Mouse (Mus musculus): ENCODE data around the gene Becn1. TPM values are rescaled to one million over a fixed set of nuclear protein-coding genes. Genes with fewer than 3 reads are reported as not detected.

The Becn1 gene
- polyA plus RNA-seq, 1 experiment from 2014 or later, result 203 TPM

DNA sequence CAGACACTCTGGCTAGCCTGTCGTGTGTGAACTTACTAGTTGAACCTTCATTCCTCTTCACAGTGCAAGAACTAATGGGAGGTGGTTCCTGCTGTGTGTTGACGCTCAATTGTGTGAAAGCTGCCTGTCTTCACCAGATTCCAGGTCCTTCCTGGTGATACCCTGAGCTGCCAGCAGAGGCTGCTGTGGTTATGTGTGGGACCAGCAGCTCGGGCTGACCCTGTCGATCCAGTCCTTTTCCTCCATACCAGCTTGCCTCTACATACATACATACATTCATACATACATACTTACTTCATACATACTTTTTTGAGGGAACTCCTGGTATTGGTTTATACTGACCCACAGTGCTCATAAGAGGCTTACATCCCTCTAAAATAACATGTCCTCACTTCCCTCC is 21.5 kb upstream of the Becn1 start:
- H3K9ac ChIP-seq (replicated peaks; ENCODE audit: low read depth, low read length), result no peak overlapping the region
- H3K27ac ChIP-seq (ENCODE audit: low read length), result no peak overlapping the region
- WGBS, result 9% methylated on average over 4 of the region's 4 CpGs
- H3K4me2 ChIP-seq (ENCODE audit: low read length), result no peak overlapping the region
- no peak overlapping the region for H3K4me3 ChIP-seq (replicated peaks; ENCODE audit: low read length)
- H3K27me3 ChIP-seq (replicated peaks; ENCODE audit: control insufficient read depth, insufficient read depth, low read length), result no peaks in the 10 kb centered on the region
- peaks cover 43% of the 10 kb centered on the region for H3K36me3 ChIP-seq (ENCODE audit: control insufficient read depth, insufficient read depth)
- no peaks in the 10 kb centered on the region for H3K9me3 ChIP-seq (ENCODE audit: control insufficient read depth, low read length)
- peak; percentile 66 for ATAC-seq
- H3K4me1 ChIP-seq (replicated peaks; ENCODE audit: control insufficient read depth, insufficient read depth, low read length), result no peaks in the 10 kb centered on the region; the same call in 1 of the 2 replicates

DNA sequence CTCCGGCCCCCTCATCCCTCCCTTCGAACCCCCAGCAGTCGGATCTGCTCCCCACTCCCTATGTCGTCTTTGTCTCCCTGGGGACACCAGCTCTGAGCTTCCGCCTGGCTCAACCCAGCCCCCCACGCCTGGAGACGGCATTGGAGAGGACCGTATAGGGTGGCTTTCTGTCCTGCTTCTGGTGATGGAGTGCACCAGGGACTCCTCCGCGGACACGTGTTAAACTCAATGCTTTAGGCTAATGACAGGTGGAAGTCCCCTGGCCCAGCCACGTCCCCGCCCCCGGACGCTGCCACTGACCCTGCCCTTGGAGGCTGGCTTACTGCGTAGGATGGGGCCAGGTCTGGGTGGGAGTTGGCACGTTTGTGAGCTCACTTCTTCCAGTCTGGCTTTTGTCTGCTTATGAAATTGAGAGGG is 14.4 kb upstream of the Becn1 start:
- Histone ChIP-seq H3K27me3 (replicated peaks; ENCODE audit: control insufficient read depth, insufficient read depth, low read length) (no peaks in the 10 kb centered on the region), H3K4me2 (ENCODE audit: low read length) (peak overlapping the region; percentile 85), H3K9ac (replicated peaks; ENCODE audit: low read depth, low read length) (peak overlapping the region; percentile 95), H3K4me1 (replicated peaks; ENCODE audit: control insufficient read depth, insufficient read depth, low read length) (peaks cover 18% of the 10 kb centered on the region), H3K27ac (ENCODE audit: low read length) (peak overlapping the region; percentile 65), H3K9me3 (ENCODE audit: control insufficient read depth, low read length) (no peaks in the 10 kb centered on the region), H3K36me3 (ENCODE audit: control insufficient read depth, insufficient read depth) (peaks cover 20% of the 10 kb centered on the region), H3K4me3 (replicated peaks; ENCODE audit: low read length) (peak overlapping the region; percentile 99)
- WGBS, result 0% methylated on average over 17 of the region's 17 CpGs
- ATAC-seq, result peak; percentile 3; the same call in 1 of the 2 replicates

DNA sequence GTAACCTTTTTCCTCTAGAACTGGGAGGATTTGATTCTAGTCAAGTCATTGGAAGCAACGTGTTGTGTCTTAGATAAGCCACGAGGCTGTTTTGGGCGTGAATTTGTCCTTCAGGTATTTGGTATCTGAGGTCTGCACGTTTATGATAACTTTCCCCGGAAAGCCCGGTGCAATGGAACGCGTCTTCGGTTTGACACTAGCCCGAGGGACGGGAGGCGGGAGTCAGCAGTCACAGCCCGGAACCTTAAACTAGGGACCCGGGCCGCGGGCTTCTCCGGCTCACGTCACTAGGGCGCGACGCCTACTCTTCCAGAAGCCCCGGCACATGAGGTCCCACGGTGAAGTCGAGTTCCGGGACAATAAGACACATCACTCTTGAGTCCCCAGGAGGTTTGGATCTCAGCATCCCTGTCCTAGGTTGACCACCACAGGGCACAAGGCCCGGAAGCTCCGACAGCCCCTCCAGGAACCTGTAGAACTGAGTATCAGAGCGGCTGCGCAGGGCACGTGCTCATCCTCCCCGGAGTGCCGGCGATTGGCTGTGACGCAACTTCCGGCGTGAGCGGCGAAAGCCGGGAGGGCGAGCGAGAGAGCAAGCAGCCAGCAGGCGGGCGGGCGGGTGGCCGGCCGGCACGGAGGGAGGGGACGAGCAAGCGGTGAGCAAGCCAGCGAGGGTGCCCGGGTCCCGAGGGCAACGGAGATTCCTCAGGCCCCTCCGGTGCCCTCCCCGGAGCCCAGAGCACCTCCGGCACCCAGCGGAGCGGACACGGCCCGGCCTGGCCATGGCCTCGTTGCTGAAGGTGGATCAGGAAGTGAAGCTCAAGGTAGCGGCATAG is 13.8 kb upstream of the Becn1 start, which contains the start of gene Psme3:
Gene Psme3 (plus strand): TSS at position 549 of the 836 bp plus-strand sequence.
- H3K4me1 ChIP-seq (replicated peaks; ENCODE audit: control insufficient read depth, insufficient read depth, low read length), result peaks cover 18% of the 10 kb centered on the region
- under 1% methylated on average over 62 of the region's 62 CpGs for WGBS
- peak within 1 kb of the TSS; percentile 69 for H3K27ac ChIP-seq (ENCODE audit: low read length)
- no peaks in the 10 kb centered on the region for H3K27me3 ChIP-seq (replicated peaks; ENCODE audit: control insufficient read depth, insufficient read depth, low read length)
- H3K36me3 ChIP-seq (ENCODE audit: control insufficient read depth, insufficient read depth), result peaks cover 13% of the 10 kb centered on the region
- H3K4me2 ChIP-seq (ENCODE audit: low read length), result peak within 1 kb of the TSS; percentile 85
- no peaks in the 10 kb centered on the region for H3K9me3 ChIP-seq (ENCODE audit: control insufficient read depth, low read length)
- H3K9ac ChIP-seq (replicated peaks; ENCODE audit: low read depth, low read length), result peak within 1 kb of the TSS; percentile 95
- ATAC-seq, result peak; percentile 94
- peak within 1 kb of the TSS; percentile 99 for H3K4me3 ChIP-seq (replicated peaks; ENCODE audit: low read length)

DNA sequence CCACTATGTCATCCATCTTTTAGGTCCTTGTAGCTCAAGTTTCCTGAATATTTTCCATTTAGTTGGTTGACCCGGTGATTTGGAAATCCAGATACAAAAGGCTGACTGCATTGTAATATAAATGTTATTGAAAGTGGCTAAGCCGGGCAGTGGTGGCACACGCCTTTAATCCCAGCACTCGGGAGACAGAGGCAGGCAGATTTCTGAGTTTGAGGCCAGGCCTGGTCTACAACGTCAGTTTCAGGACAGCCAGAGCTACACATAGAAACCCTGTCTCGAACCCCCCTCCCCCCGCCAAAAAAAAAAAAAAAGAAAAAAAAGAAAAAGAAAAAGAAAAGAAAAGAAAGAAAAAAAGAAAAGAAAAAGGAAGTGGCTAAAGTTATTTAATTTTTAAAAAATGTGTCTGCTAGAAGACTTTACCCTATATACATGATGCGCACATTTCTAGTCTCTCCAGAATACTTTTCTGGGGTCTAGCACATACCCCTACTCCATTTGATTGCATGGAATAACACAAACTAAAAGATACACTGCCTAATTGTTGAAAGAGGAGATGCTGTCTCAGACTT is 13.1 kb upstream of the Becn1 start:
- H3K9me3 ChIP-seq (ENCODE audit: control insufficient read depth, low read length), result no peaks in the 10 kb centered on the region
- peak overlapping the region; percentile 85 for H3K4me2 ChIP-seq (ENCODE audit: low read length)
- H3K9ac ChIP-seq (replicated peaks; ENCODE audit: low read depth, low read length), result peak overlapping the region; percentile 95
- 0 out of 2 replicates have a peak, but pooled peaks have one; percentile 2 for ATAC-seq
- H3K27ac ChIP-seq (ENCODE audit: low read length), result peak overlapping the region; percentile 69
- 81% methylated on average over 8 of the region's 8 CpGs for WGBS
- H3K4me3 ChIP-seq (replicated peaks; ENCODE audit: low read length), result peak overlapping the region; percentile 99
- peaks cover 8% of the 10 kb centered on the region for H3K36me3 ChIP-seq (ENCODE audit: control insufficient read depth, insufficient read depth)
- H3K27me3 ChIP-seq (replicated peaks; ENCODE audit: control insufficient read depth, insufficient read depth, low read length), result no peaks in the 10 kb centered on the region
- H3K4me1 ChIP-seq (replicated peaks; ENCODE audit: control insufficient read depth, insufficient read depth, low read length), result peaks cover 18% of the 10 kb centered on the region

DNA sequence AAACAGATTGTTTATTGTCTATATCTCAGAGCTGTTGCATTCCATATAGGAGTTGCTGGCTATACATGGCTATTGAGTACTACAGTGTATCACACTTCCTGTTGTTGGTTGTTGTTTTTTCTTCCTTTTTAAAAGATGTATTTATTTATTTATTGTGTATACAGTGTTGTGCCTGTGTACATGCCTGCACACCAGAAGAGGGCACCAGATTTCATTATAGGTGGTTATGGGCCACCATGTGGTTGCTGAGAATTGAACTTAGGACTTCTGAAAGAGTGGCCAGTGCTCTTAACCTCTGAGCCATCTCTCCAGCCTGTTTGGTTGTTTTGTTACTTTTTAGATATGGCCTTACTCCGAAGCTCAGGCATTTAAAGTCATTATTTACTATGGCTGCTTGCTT is 12.5 kb upstream of the Becn1 start:
- no peak overlapping the region for H3K9ac ChIP-seq (replicated peaks; ENCODE audit: low read depth, low read length)

DNA sequence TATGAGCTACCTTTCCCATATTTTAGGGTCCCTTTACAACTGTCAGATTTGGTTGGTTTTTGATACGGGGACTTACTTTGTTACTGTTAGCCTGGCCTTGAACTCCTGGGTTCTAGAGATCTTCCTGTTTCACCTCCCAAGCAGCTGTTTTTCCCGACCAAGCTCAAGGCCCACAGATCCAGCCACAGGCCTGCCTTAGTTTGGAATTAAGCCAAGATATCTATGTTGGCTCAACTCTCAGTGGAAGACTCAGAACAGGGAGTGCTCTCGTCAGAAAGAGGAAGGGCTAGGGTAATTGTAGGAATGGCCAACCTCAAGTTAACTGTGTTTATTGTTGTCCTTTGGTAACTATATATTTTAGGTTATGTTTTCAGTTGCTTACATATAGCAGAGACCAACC is 10.1 kb upstream of the Becn1 start:
- no peak overlapping the region for H3K9ac ChIP-seq (replicated peaks; ENCODE audit: low read depth, low read length)
- peaks cover 8% of the 10 kb centered on the region for H3K4me1 ChIP-seq (replicated peaks; ENCODE audit: control insufficient read depth, insufficient read depth, low read length)
- 70% methylated on average over 3 of the region's 3 CpGs for WGBS
- no peak overlapping the region for H3K27ac ChIP-seq (ENCODE audit: low read length)
- no peak overlapping the region for H3K4me2 ChIP-seq (ENCODE audit: low read length)
- H3K9me3 ChIP-seq (ENCODE audit: control insufficient read depth, low read length), result no peaks in the 10 kb centered on the region
- no peaks in the 10 kb centered on the region; the same call in 1 of the 2 replicates for H3K27me3 ChIP-seq (replicated peaks; ENCODE audit: control insufficient read depth, insufficient read depth, low read length)
- ATAC-seq, result no peak
- H3K4me3 ChIP-seq (replicated peaks; ENCODE audit: low read length), result no peak overlapping the region
- no peaks in the 10 kb centered on the region for H3K36me3 ChIP-seq (ENCODE audit: control insufficient read depth, insufficient read depth)

More for the DNA sequence above, 12.5 kb upstream of the Becn1 start:
- no peaks in the 10 kb centered on the region for H3K27me3 ChIP-seq (replicated peaks; ENCODE audit: control insufficient read depth, insufficient read depth, low read length)
- no peak overlapping the region for H3K4me2 ChIP-seq (ENCODE audit: low read length)
- no peak overlapping the region for H3K4me3 ChIP-seq (replicated peaks; ENCODE audit: low read length)
- H3K36me3 ChIP-seq (ENCODE audit: control insufficient read depth, insufficient read depth), result peaks cover 3% of the 10 kb centered on the region
- H3K27ac ChIP-seq (ENCODE audit: low read length), result no peak overlapping the region
- peaks cover 18% of the 10 kb centered on the region for H3K4me1 ChIP-seq (replicated peaks; ENCODE audit: control insufficient read depth, insufficient read depth, low read length)
- 97% methylated on average over 1 of the region's 1 CpGs for WGBS
- H3K9me3 ChIP-seq (ENCODE audit: control insufficient read depth, low read length), result no peaks in the 10 kb centered on the region
- no peak for ATAC-seq

DNA sequence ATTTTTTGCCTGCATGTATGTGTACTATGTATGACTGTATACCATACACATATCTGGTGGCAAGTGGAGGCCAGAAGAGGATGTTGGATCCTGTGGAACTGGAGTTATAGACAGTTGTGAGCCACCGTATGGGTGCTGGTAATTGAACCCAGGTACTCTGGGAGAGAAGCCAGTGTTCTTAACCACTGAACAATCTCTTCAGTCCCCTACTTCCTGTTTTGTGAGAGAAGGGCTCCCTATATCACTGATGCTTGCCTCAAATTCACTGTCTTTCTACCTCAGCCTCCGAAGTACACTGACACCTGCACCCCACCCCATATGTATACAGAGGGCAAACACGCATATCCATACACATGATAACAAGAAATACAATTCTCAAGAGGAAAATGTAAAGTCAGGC is 9.0 kb upstream of the Becn1 start:
- Histone ChIP-seq H3K36me3 (ENCODE audit: control insufficient read depth, insufficient read depth) (no peaks in the 10 kb centered on the region), H3K27me3 (replicated peaks; ENCODE audit: control insufficient read depth, insufficient read depth, low read length) (no peaks in the 10 kb centered on the region; the same call in 1 of the 2 replicates), H3K9ac (replicated peaks; ENCODE audit: low read depth, low read length) (no peak overlapping the region), H3K4me2 (ENCODE audit: low read length) (no peak overlapping the region), H3K9me3 (ENCODE audit: control insufficient read depth, low read length) (no peaks in the 10 kb centered on the region), H3K4me1 (replicated peaks; ENCODE audit: control insufficient read depth, insufficient read depth, low read length) (0 out of 2 replicates have a peak, but pooled peaks cover 2% of the 10 kb centered on the region), H3K4me3 (replicated peaks; ENCODE audit: low read length) (no peak overlapping the region), H3K27ac (ENCODE audit: low read length) (no peak overlapping the region)
- 92% methylated on average over 3 of the region's 3 CpGs for WGBS
- no peak for ATAC-seq

DNA sequence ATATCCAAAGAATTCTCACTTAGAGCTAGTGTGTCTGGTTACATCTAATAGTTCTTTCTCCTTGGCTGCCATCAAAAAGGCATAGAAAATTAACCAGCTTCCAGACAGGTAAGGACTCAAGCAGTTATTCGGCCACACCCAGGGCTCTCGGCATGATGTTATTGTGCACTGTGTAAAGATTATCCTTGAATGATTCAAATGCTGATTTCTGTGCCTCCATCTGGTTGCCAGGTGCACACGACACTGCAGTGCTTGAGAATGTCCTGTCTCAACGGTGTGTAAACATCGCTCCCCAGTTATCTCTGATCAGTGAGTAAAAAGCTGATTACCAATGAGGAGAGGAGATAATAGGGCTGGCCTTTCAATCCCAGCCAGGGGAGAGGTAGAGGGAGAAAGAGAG is 5.7 kb upstream of the Becn1 start:
- Histone ChIP-seq H3K4me1 (replicated peaks; ENCODE audit: control insufficient read depth, insufficient read depth, low read length) (no peaks in the 10 kb centered on the region), H3K4me2 (ENCODE audit: low read length) (no peak overlapping the region)

DNA sequence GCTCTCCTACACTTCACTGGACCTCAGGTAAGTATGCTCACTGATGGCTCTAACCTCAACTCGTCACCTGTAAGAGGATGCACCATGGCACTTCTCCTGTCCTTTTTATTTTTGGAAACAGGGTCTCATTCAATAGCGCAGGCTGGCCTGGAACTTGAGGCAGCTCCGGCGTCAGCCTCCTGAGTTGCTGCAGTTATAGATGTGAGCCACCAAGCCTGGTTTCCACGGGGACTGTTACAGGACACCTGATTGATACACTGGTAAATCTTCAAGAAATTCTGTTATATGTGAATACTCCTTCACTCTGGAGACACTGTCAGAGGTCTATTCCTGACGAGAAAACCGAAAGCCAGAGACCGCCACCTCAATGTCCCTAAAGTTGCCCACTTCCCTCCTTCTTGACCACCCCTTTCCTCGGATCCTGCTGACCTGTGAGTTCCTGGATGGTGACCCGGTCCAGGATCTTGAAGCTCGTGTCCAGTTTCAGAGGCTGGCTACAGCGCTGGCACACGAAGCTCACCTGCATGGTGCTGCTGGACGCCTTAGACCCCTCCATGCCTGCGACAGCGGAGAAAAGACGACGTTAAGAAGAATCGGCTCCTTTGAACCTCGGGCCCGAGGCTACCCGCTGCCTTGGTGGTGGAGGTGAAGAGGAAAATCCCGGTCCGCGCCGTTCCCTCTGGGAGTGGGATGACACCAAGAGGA is 635 bp downstream of the Becn1 start:
- ATAC-seq, result peak; percentile 43; the same call in 1 of the 2 replicates
- Histone ChIP-seq H3K27ac (ENCODE audit: low read length) (no peak overlapping the region), H3K4me3 (replicated peaks; ENCODE audit: low read length) (peak overlapping the region; percentile 96), H3K27me3 (replicated peaks; ENCODE audit: control insufficient read depth, insufficient read depth, low read length) (no peaks in the 10 kb centered on the region), H3K9ac (replicated peaks; ENCODE audit: low read depth, low read length) (peak overlapping the region; percentile 83), H3K36me3 (ENCODE audit: control insufficient read depth, insufficient read depth) (no peaks in the 10 kb centered on the region), H3K4me1 (replicated peaks; ENCODE audit: control insufficient read depth, insufficient read depth, low read length) (peaks cover 14% of the 10 kb centered on the region), H3K4me2 (ENCODE audit: low read length) (peak overlapping the region; percentile 99), H3K9me3 (ENCODE audit: control insufficient read depth, low read length) (no peaks in the 10 kb centered on the region)
- WGBS, result 14% methylated on average over 26 of the region's 26 CpGs

More for the DNA sequence above, 5.7 kb upstream of the Becn1 start:
- Histone ChIP-seq H3K27ac (ENCODE audit: low read length) (no peak overlapping the region), H3K9me3 (ENCODE audit: control insufficient read depth, low read length) (no peaks in the 10 kb centered on the region), H3K36me3 (ENCODE audit: control insufficient read depth, insufficient read depth) (no peaks in the 10 kb centered on the region), H3K9ac (replicated peaks; ENCODE audit: low read depth, low read length) (no peak overlapping the region), H3K27me3 (replicated peaks; ENCODE audit: control insufficient read depth, insufficient read depth, low read length) (no peaks in the 10 kb centered on the region; the same call in 1 of the 2 replicates), H3K4me3 (replicated peaks; ENCODE audit: low read length) (no peak overlapping the region)
- WGBS, result 45% methylated on average over 5 of the region's 5 CpGs
- ATAC-seq, result no peak

All from forebrain, embryonic 16.5 days (tissue).